Comparison of ENCODE assay signal across 7 mouse cellular contexts in the genomic region with DNA sequence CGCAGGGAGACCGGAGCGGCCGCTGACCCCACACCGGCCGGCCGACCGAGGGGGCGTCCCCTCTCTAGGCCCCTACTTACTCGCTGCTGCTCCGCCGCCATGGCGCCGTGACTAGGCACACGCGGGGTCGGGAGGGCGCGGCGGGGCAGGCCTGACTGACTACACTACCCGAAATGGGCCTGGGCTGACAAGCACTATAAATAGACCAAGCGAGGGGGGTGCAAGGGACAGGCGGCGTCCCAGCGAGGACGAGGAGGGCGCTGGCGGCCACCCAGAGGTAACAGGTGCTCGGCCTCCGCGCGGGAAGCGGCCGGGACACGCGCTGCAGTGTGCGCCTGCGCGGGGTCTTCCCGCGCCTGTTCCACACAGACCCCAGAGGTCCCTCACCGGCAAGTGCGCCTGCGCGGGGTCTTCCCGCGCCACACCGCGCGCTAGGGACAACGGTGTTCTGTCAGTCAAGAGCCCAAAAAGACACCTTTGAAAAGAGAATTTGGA. TPM values are rescaled to one million over a fixed set of nuclear protein-coding genes. Genes with fewer than 3 reads are reported as not detected.
A peak's percentile ranks its signal among the peaks of the same experiment; 100 is the strongest.
DNase-seq lines count a peak whose midpoint lies in the region; ATAC-seq and TF ChIP-seq lines count a peak whose summit lies in the region.

No protein-coding gene starts in this region.

- H3K4me3 ChIP-seq in gastrocnemius, adult 2 months: peak overlapping the region; percentile 77
- H3K4me3 ChIP-seq in hindbrain, embryonic 15.5 days: peak overlapping the region; percentile 53

- peak overlapping the region; percentile 96 for H3K27ac ChIP-seq in gastrocnemius, adult 2 months
- peak overlapping the region; percentile 92 for H3K27ac ChIP-seq in hindbrain, embryonic 15.5 days (replicated peaks)

- peaks cover 21% of the 10 kb centered on the region for H3K4me1 ChIP-seq in hindbrain, embryonic 15.5 days (replicated peaks)

- intact Hi-C loops in gastrocnemius, adult 2 months (cut with DNase I): loop anchor here (5.0 kb wide), 1 partner anchor 95 kb away; a partner anchor contains a TSS
- intact Hi-C loops in left cerebral cortex, postnatal 10 days (cut with DNase I): no loop called here

- peak; percentile 62 for DNase-seq in adrenal gland, postnatal 14 days
- peak; percentile 94 for DNase-seq in gastrocnemius, adult 2 months
- peak; percentile 60 to 79 for DNase-seq in left cerebral cortex, postnatal 10 days (ENCODE audit: extremely low spot score in 1 of 2, low spot score in 2 of 2)
- peak; percentile 94 for DNase-seq in skeletal muscle tissue, adult 2 months (ENCODE audit: low read depth, low spot score)

- H3K36me3 ChIP-seq in hindbrain, embryonic 15.5 days: no peaks in the 10 kb centered on the region

- no peaks in the 10 kb centered on the region for H3K27me3 ChIP-seq in hindbrain, embryonic 15.5 days

- WGBS in hindbrain, embryonic 15.5 days: 2% methylated on average over 50 of the region's 51 CpGs

- H3K4me2 ChIP-seq in hindbrain, embryonic 15.5 days: peak overlapping the region; percentile 99

- peak overlapping the region; percentile 53 for H3K9ac ChIP-seq in hindbrain, embryonic 15.5 days

- TF ChIP-seq CTCF in gastrocnemius, adult 2 months (IDR thresholded peaks at IDR 0.05): no peak

- no peaks in the 10 kb centered on the region for H3K9me3 ChIP-seq in hindbrain, embryonic 15.5 days

- peak; percentile 86 for ATAC-seq in common myeloid progenitor, adult 5-6 weeks (replicated peaks; ENCODE audit: low read depth, poor library complexity, severe bottlenecking)
- ATAC-seq in hindbrain, embryonic 15.5 days (ENCODE audit: low FRiP score, low read depth): peak; percentile 96
- ATAC-seq in megakaryocyte-erythroid progenitor cell, adult 5-6 weeks (replicated peaks; ENCODE audit: low FRiP score, low TSS enrichment, poor library complexity, severe bottlenecking): peak; percentile 90

RNA-seq across cellular contexts. Expression of a gene that starts 10.4 kb away (rescaled TPM):
- 0.52 and 0.86 TPM in 2 replicates for total RNA-seq in adrenal gland, postnatal 14 days (2021)
- 0.44 and 3.3 TPM in 2 replicates for total RNA-seq in common myeloid progenitor, adult 5-6 weeks (2017)
- 10 to 100 TPM; 71.2 to 96.1 TPM for total RNA-seq in gastrocnemius, adult 2 months (2021)
- polyA plus RNA-seq in hindbrain, embryonic 15.5 days (2015; fragmentation: Nextera tagmentation; extraction: Ambion mirVana): 0.83 and 0.88 TPM in 2 replicates
- total RNA-seq in left cerebral cortex, postnatal 10 days (2021): under 1 TPM; 0.20 to 0.56 TPM
- 0.37 and 0.98 TPM in 2 replicates for total RNA-seq in megakaryocyte-erythroid progenitor cell, adult 5-6 weeks (2014; fragmentation: Nextera tagmentation)
- total RNA-seq in megakaryocyte-erythroid progenitor cell, adult 5-6 weeks (2017): 0.47 and 0.57 TPM in 2 replicates

Comparison
In these comparisons a context has a peak if more than half of its experiments do, and no peak if none do; other contexts are left out.
1. Peak in every context shown above with its lines: DNase-seq, ATAC-seq, H3K4me3 ChIP-seq and H3K27ac ChIP-seq.
2. RNA of a gene that starts 10.4 kb away (total RNA-seq): 71.2 to 96.1 TPM in gastrocnemius, adult 2 months; 0.44 to 3.3 TPM in common myeloid progenitor, adult 5-6 weeks, 0.37 to 0.98 TPM in megakaryocyte-erythroid progenitor cell, adult 5-6 weeks, 0.20 to 0.56 TPM in left cerebral cortex, postnatal 10 days and 0.52 to 0.86 TPM in adrenal gland, postnatal 14 days; every median in the first group is over 10 times any median in the second.